Mouse (Mus musculus) inflammation-experienced regulatory T-cells, adult 16 weeks (primary cell): ENCODE measurements around the gene Olfr1129. TPM values are rescaled to one million over a fixed set of nuclear protein-coding genes. Genes with fewer than 3 reads are reported as not detected.

Experiments
- polyA plus RNA-seq: library from polyadenylated mRNA; unstranded; fragments of 100-300 nt; shearing (Covaris generic); gene quantifications from one replicate; pipeline ENCODE4 v1.2.1, GENCODE M21; 2017

Olfr1129 gene
- polyA plus RNA-seq, result not detected

DNA sequence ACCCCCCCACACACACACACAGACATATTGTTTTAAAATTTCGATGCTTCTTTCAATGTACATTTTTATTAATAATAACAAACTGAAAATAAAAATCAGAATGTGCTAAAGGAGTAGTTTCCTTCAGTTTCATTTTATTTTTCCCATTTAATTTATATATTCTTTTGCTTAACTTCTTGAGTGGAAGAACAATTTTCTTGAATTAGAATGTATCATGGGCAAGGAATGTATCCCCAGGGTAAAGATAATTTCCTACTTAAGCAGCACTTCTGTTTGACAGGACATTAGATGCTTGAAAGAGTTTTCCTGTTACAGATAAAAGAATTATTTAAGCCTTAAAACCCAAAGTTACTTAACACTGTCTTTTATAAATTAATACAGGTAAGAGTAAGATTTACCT is at the start of gene Olfr1129:
Gene Olfr1129 (plus strand): TSS at position 301 of the 400 bp plus-strand sequence.

DNA sequence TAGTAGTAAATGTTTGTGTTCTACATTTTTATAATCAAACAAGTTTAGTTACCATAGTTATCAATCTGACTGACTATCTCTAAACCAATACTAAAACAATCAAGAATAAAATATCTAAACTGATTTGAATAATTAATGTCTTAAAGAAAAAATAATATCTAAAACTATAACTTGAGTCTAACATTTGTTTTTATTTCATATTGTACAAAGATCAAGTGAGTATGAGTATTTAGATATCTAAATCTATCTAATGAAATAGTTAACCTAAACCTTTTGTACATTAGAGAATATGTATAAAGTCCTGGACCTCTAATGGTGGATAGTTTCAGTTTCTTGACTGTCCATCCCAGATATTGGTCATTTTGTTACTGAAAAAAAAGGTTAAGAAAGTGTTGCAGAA is 42.2 kb upstream of the Olfr1129 start, which contains the start of gene Olfr153:
Gene Olfr153 (plus strand): TSS at position 301 of the 400 bp plus-strand sequence.

DNA sequence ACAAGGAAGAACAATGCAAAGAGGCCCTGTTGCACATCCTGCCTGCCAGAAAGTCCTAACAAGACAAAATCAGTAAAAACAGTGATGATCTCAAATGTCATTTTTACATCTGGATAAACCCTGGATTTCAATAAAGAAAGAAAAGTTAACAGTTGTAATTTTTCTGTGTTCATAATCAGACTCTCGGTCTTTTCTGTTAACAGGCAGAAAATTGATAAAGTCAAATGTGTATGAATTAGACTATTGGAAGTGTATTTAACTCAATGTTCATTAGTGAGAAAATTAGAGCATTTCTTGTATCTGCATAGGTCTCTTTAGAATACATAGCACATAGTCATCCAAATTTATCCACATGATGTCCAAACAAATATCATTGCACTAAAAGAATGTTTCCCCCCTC is 28.3 kb upstream of the Olfr1129 start, which contains the start of gene Olfr1128:
Gene Olfr1128 (minus strand): TSS at position 101 of the 400 bp plus-strand sequence.

DNA sequence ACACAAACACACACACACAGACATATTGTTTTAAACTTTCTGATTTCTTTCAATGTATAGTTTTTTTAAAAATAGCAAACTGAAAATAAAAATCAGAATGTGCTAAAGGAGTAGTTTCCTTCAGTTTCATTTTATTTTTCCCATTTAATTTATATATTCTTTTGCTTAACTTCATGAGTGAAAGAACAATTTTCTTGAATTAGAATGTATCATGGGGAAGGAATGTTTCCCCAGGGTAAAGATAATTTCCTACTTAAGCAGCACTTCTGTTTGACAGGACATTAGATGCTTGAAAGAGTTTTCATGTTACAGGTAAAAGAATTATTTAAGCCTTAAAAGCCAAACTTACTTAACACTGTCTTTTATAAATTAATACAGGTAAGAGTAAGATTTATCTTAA is 32.2 kb downstream of the Olfr1129 start, which contains the start of gene Olfr1130:
Gene Olfr1130 (plus strand): TSS at position 301 of the 400 bp plus-strand sequence.

DNA sequence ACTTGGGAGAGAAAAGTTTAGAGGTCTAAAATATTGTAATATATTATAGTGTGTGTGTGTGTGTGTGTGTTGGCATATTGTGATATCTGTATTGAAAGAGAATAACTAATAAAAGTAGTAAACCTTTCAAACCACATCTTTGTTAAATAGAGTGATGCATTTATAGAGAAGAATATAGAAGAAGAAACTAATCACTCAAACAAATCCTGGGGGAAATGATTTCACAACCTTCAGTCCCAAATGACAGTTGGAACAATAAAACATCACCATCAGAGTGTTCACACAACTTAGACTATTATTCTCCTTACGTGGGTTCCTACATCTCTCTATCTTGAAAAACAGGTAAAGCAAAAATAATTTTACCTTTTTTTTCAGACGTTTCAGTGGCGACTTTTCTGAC is 53.1 kb downstream of the Olfr1129 start, which contains the start of gene Olfr1131:
Gene Olfr1131 (plus strand): TSS at position 301 of the 400 bp plus-strand sequence.

Other genes starting within 250 kb of the Olfr1129 start
- gene Olfr1120, start 219.1 kb upstream of the Olfr1129 start, polyA plus RNA-seq, result not detected
- gene Olfr1121, start 204.0 kb upstream of the Olfr1129 start, polyA plus RNA-seq, result not detected
- not detected for gene Olfr1122, start 188.1 kb upstream of the Olfr1129 start, polyA plus RNA-seq
- not detected for gene Olfr1123, start 157.3 kb upstream of the Olfr1129 start, polyA plus RNA-seq
- gene Olfr1124, start 143.6 kb upstream of the Olfr1129 start, polyA plus RNA-seq, result not detected
- gene Olfr1126, start 119.9 kb upstream of the Olfr1129 start, polyA plus RNA-seq, result not detected
- gene Pramel7, start 76.8 kb upstream of the Olfr1129 start, polyA plus RNA-seq, result not detected
- gene Pramel6, start 67.3 kb upstream of the Olfr1129 start, polyA plus RNA-seq, result not detected
- not detected for gene Olfr153, start 42.1 kb upstream of the Olfr1129 start, polyA plus RNA-seq
- gene Olfr1128, start 28.4 kb upstream of the Olfr1129 start, polyA plus RNA-seq, result not detected
- not detected for gene Olfr1130, start 32.3 kb downstream of the Olfr1129 start, polyA plus RNA-seq
- not detected for gene Olfr1131, start 53.2 kb downstream of the Olfr1129 start, polyA plus RNA-seq
- gene Olfr1132, start 63.6 kb downstream of the Olfr1129 start, polyA plus RNA-seq, result not detected
- not detected for gene Olfr1133, start 73.5 kb downstream of the Olfr1129 start, polyA plus RNA-seq
- gene Olfr1134, start 84.6 kb downstream of the Olfr1129 start, polyA plus RNA-seq, result not detected
- gene Olfr1135, start 99.8 kb downstream of the Olfr1129 start, polyA plus RNA-seq, result not detected
- gene Olfr1136, start 120.0 kb downstream of the Olfr1129 start, polyA plus RNA-seq, result not detected
- gene Olfr1137, start 139.3 kb downstream of the Olfr1129 start, polyA plus RNA-seq, result not detected
- not detected for gene Olfr1138, start 166.1 kb downstream of the Olfr1129 start, polyA plus RNA-seq
- gene Olfr1140, start 169.8 kb downstream of the Olfr1129 start, polyA plus RNA-seq, result not detected
- gene Olfr1141, start 180.1 kb downstream of the Olfr1129 start, polyA plus RNA-seq, result not detected
- gene Olfr152, start 205.6 kb downstream of the Olfr1129 start, polyA plus RNA-seq, result not detected
- gene Olfr1143, start 226.7 kb downstream of the Olfr1129 start, polyA plus RNA-seq, result not detected
- gene Olfr1145, start 235.9 kb downstream of the Olfr1129 start, polyA plus RNA-seq, result not detected